Mouse (Mus musculus): ENCODE data around the gene Yju2.
"Not testable (repeated sequence)": the region's sequence is repeated elsewhere in the genome, so short reads cannot be mapped to it uniquely, and the experiment has no call there.

Gene Yju2

DNA sequence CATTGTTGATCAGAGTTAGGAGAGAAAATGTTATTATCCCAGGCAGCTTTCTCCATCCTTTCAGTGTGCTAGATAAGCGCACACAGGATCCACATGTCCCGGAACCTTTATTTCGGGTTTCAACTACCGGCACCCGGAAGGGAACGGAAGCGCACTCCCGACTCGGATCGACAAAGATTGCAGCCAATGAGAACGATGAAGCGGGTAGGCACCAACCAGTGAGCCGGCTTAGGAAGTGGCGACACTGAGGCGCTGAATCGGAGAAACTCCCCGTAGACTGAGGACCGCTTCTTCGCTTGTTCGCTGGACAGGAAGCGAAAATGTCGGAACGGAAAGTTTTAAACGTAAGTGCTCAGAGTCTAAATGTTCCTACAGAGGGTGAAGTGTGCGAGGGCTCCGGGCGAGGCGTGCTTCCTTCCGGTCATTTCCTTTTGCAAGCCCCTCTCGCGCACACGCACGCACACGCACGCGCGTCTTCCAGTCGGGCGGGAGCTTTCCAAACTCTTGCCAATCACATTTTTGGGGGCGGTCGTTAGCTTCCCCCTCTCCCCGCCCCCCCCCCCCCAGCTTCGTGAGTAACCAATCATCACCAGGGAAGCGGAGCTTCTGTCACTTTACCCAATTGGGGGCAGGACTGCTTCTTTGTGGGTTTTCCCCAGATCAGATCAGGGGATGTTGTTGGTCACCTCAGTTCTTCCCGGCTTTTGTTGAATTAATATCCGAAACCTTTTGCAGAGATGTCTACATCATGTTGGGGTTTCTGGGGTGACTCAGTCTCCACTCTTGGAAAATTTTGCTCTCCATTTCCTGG, at the start of gene Yju2:
Gene Yju2, plus strand, starts transcription at position 182 of the 811 bp plus-strand sequence.
- peak; percentile 90 to 96 for DNase-seq (ENCODE audit: low spot score in 2 of 2)

DNA sequence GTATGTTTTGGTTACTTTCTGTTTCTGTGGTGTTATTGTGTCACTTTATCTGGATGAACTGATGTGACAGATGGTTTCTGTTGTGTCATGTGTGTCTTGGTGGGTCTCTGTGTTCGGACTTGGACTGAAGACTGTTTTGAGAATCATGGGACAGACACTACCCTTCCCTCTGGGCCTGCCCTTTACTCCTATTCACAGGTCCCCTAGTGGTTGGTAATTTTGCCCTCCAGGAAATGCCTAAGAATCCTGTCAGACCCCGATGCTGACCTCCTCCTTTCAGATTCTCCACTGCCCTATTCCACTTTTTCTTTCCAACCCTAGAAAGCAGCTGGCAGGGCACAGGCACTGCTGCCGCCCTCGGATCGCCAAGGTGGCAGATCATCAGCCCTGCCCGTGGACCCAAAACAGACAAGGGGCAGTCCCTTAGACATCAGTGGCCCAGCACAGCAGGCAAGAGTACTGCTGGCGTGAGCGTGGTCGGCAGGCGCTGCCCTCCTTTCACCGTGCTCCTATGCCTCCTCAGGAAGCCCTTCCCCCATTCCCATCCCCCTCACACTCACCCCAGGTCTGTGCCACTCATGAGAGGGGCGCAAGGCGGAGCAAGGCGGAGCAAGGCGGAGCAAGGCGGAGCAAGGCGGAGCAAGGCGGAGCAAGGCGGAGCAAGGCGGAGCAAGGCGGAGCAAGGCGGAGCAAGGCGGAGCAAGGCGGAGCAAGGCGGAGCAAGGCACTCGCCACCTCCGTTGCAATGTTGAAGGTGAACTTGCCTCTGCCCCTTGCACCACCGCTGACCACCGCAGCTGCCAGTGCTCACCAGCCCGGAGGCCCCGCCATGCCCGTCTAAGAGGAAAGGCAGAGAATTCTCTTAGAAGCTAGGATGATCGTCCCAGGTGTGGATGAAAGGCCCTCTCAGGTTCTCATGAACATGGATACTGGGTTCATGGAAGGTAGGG, 27.1 kb upstream of the Yju2 start:
- DNase-seq (ENCODE audit: low spot score in 2 of 2) = peak in 1 of 2 experiments; percentile 55

DNA sequence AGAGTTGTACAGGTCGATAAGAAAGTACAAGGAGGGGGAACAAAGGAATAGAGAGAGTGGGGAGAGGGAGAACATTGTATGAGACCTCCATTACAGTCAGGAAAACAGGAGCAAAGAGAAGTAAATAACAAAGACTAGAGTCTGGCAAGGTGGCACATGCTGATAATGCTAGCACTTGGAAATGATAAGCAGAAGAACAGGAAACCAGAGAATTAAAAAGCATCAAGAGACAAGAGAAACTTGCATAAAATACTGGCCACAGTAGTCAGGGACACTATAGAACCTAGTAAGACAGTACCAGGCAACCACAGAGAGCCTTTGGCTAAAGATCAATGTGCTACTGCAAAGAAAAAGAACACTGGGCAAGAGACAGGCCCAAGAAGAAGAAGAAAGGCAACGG, 26.3 kb upstream of the Yju2 start:
- no peak for DNase-seq (ENCODE audit: low spot score in 2 of 2)

DNA sequence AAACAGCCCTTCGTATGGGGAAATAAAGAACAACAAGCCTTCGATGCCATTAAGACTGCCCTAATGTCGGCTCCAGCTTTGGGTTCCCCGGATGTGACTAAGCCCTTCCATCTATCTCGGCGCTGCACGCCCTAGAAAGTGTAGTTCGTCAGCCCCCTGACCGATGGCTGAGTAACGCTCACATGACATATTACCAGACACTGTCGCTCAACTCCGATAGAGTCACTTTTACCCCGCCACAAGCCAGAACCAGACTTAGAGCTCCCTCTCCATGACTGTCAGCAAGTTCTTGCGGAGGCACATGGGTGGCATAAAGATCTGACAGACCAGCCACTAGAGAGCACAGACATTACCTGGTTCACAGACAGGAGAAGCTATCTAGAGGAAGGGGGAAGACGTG, 25.7 kb upstream of the Yju2 start:
- no peak for DNase-seq (ENCODE audit: low spot score in 2 of 2)

DNA sequence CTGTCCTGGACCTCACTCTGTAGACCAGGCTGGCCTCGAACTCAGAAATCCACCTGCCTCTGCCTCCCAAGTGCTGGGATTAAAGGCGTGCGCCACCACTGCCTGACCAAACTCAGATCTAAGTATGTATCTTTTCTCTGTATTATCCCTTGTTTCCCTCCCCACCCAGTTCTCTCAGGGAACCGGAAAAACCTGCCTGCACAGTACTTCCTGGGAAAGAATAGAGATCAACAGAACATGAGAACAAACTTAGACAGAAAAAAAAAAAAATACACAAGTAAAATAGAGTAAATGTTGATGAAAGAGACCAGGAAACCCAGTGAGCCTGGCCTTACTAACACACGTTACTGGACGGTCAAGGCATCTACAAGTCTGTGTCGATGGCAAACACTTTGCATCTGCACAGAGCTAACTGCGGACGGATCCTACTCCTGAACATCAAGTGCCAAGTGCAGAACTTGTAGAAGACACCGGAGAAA, 14.5 kb upstream of the Yju2 start:
- not testable (repeated sequence) for DNase-seq (ENCODE audit: low spot score in 2 of 2)

DNA sequence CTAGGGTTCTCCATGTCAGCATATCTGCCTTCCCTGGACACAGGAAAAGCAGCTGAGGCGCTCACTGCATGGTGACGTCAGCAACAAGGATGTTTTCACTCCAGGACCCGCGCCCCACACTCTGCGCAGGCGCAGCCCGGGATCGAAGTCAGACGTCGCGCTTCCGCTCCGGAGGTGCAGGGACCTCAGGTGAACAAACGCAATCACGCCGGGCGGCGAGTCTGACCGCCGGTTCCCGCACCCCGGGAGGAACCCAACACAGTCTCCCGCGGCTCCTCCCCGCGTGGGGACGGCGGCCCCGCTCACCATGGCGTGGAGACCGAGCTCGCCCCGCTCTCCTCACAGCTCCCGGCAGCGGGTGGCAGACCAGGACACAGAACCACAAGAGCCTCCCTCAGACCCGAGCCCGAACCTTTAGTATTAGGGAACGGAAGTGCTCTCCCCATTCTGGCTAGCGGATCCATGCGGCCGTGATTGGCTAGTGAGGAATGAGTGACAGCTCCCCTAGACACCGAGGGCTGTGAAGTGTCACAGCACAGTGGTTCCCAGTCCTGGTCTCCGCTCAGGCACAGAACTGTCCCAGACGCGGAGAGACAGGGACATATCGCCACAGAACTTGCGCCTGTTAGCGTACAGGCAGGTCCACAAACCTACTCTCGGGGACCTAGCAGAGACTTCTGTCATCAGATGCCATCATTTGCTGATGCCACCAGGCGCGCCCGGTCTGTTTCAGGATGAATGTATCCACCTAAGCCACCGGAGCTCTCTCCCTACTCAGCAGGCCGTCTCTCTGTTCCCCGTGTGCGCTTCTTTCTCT, 13.8 kb upstream of the Yju2 start:
- peak; percentile 87 to 96 for DNase-seq (ENCODE audit: low spot score in 2 of 2)

DNA sequence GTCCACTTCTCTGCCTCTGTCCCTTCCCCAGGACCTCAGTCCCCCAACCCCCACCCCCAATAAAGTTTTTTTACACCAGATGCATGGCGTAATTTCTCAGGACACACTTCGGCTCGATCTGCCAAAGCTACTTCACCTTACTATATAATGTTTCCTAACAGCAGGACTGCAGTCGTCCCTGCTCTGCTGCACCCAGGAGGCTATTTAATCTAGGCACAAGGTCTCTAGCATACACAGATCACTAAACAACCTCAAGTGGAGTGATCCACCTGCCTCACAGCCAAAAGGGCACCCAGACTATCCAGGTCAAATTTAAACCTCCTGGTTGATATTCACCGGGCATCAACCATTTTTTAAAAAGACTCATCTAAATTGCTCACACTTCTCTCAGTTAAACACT, 13.2 kb upstream of the Yju2 start:
- no peak for DNase-seq (ENCODE audit: low spot score in 2 of 2)

DNA sequence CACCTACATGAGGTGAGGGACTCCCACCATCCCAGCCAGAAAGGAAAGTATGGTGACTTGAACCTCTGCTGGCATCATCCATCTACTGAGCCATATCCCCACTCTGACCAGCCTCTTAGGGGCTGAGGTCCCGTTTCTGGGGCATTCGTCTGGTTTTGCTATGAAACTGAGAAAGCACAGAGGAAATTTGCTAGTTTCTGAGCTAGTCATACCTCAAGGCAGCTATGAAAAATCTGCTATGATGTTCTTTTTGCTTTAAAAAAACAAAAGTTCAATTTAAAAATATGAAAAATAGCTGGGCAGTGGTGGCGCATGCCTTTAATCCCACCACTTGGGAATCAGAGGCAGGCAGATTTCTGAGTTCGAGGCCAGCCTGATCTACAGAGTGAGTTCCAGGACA, 10.3 kb upstream of the Yju2 start:
- DNase-seq (ENCODE audit: low spot score in 2 of 2) = no peak

DNA sequence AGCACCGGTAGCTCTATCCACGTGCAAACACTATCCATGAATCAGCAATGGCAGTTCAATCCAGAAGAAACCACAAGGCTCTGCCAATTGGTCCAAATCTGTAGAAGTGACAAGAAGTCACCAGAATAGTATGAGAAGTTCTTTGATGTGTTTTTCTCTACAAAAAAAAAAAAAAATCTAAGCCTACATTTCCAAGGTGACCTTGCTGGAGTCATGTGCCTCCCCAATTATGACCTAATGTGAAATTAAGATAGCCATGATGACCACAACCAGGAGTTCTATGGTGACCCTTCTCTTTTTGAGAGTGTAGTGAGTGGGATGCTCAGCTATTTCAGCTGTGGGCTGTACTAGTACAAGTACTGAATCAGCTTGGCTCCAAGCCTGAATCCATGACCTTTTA, 9.5 kb upstream of the Yju2 start, which contains the start of gene Zfp119b:
Gene Zfp119b, minus strand, starts transcription at position 101 of the 400 bp plus-strand sequence.
- no peak for DNase-seq (ENCODE audit: low spot score in 2 of 2)

DNA sequence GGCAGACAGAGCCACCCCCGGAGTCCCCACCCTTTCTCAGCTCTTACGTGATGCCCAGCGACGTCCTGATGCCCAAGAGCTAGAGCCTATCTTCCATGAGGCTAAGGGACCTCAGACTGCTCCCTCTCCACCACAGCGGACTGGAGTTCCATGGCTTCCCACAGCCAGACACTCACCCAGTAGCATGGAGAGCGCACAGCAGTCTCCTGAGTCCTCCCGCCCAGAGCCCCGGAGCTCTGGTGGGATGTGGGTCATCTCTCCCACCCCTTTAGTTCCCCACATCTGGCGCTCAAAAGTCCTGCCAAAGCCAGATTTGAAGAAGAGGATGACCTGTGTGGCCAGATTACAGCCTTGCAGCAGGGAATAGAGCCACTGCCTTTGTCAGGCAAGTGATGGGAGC, 8.3 kb upstream of the Yju2 start:
- DNase-seq (ENCODE audit: low spot score in 2 of 2) = no peak

DNA sequence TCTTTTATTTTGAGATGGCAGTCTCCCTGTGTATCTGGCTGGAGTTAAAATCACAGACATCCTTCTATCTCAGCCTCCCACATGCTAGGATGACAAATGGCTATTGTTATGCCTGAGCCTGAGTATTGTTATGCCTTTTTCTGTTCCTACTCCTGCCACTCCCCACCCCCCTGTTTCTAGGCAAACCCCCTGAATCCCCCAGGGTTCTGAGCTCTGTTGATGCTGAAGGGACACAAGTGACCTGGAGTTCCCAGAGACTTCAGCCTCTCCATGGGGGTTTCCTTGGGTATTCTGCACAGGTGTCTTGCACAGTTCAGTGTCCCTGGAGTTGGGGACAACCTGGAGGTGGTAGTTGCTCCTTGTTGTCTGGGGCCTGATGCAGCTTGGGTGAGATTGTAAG, 6.9 kb upstream of the Yju2 start:
- no peak for DNase-seq (ENCODE audit: low spot score in 2 of 2)

DNA sequence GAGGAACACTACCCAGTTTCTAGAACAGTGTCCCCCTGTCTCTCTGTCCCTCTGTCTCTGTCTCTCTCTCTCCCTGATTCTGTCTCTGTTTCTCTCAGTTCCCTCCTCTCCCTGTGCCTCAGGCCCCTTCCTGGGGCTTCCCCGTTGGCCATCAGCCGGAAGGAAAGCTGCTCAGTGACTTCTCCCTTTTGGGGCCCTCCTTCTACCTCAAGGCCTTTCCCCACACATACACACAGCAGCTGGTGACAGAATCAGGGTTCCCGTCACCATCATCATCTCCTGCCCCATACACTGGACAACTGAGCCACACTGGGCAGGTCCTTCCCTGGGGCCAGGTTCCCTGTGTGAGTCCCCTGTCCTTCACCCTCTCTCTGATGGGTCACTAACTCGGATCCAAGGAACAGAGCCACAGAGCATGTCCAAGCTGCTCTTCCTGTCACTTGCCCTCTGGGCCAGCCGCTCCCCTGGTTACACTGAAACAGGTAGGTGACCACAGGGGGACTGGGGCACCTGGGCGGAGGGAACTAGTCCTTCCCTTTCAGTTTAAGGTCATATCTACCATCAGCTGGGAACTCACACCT, 6.4 kb upstream of the Yju2 start, which contains the start of gene Ebi3:
Gene Ebi3, plus strand, starts transcription at position 194 of the 581 bp plus-strand sequence.
- no peak for DNase-seq (ENCODE audit: low spot score in 2 of 2)

DNA sequence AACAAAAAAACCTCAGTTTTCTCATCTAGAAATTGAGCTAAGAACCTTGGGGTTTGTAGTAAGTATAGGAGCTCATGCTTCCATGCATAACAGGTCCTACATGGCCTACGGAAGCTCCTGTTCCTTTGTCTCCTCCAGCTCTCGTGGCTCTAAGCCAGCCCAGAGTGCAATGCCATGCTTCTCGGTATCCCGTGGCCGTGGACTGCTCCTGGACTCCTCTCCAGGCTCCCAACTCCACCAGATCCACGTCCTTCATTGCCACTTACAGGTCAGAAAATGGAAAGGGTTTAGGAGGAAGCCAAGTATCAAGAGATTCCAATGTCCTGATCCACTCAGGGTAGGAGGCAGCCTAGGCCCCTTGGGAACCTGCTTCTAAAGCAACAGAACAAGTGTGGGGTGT, 5.1 kb upstream of the Yju2 start:
- no peak for DNase-seq (ENCODE audit: low spot score in 2 of 2)

DNA sequence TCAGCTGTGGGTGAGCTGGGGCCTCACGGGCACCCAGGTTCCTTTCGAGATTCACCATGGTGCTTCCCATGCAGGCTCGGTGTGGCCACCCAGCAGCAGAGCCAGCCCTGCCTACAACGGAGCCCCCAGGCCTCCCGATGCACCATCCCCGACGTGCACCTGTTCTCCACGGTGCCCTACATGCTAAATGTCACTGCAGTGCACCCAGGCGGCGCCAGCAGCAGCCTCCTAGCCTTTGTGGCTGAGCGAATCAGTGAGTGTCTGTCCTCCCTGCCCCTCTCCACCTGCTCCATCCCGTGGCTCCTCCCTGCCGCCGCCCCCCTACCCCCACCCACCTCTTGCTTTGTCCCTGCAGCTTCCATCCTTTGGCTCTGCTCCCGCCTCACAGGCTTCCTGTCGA, 4.7 kb upstream of the Yju2 start:
- DNase-seq (ENCODE audit: low spot score in 2 of 2) = no peak

DNA sequence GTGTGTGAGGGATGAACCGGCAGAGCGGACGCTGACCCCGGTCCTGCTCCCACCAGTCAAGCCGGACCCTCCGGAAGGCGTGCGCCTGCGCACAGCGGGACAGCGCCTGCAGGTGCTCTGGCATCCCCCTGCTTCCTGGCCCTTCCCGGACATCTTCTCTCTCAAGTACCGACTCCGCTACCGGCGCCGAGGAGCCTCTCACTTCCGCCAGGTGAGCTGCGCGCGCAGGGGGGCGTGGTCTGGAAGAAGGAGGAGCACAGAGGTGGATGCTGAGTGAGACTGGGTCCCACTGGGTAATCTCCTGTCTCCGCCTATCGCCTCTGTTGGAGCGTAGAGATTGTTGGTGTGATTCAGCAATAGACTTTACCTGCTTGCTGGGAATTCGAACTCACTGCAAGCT, 2.8 kb upstream of the Yju2 start:
- DNase-seq (ENCODE audit: low spot score in 2 of 2) = peak in 1 of 2 experiments; percentile 80

DNA sequence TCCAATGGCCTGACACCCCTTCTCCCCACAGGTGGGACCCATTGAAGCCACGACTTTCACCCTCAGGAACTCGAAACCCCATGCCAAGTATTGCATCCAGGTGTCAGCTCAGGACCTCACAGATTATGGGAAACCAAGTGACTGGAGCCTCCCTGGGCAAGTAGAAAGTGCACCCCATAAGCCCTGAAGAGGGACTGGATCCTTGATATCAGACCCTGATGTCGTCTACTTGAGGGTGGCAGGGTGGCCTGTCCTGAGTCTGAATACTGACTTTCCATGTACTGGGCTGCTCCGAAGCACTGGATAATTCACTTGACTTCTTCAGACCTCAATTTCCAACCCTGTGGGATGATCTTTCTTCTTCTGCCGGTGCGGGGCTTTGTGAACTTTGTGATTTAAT, 2.3 kb upstream of the Yju2 start:
- DNase-seq (ENCODE audit: low spot score in 2 of 2) = no peak

DNA sequence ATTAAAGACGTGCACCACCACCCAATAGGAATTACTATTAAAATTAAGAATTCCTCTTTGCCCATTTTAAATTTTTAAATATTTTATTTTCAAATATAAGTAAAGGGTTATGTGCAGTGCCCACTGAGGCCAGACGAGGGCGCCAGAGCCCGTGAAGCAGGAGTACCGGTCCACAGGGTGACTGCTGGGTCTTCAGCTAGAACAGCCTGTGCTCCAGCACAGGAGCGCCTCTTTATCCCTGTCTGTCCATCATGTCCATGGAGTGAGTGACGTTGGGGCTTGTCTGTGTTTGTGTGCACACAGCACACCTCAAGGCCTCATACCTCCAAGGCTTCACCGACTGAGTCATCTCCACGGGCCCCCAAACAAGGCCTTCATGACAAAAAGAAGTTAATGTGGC, 1.7 kb upstream of the Yju2 start:
- DNase-seq (ENCODE audit: low spot score in 2 of 2) = peak in 1 of 2 experiments; percentile 71

DNA sequence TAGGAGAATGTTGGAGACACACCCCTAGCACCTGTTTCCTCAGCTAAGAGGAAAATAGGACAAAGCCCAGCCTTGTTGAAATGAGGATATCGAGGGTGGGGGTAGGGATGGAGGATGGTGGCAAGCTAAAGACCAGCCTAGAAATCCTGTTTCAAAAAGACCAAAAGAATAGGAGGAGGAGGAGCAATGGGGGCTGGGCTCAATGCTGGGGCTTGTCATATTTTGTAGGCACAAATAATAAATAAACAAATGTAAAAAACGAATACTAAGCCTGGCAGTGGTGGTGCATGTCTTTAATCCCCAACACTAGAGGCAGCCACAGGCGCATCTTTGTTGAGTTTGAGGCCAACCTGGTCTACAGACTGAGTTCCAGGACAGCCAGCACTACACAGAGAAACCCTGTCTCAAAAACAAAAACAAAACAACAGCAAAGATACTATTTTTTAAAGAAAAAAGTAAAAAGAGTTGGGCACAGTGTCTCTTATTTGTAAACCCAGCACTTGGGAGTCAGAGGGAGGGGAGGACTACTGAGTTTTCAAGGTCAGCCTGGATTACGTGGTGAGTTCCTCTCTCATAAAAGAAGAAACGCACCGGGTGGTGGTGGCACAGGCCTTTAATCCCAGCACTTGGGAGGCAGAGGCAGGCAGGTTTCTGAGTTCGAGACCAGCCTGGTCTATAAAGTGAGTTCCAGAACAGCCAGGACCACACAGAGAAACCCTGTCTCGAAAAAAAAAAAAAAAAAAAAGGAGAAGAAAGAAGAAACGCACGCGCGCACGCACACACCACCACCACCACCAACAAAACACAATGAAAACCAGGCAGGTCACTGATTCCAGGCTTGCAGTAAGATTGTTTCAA, 944 bp upstream of the Yju2 start:
- no peak for DNase-seq (ENCODE audit: low spot score in 2 of 2)

DNA sequence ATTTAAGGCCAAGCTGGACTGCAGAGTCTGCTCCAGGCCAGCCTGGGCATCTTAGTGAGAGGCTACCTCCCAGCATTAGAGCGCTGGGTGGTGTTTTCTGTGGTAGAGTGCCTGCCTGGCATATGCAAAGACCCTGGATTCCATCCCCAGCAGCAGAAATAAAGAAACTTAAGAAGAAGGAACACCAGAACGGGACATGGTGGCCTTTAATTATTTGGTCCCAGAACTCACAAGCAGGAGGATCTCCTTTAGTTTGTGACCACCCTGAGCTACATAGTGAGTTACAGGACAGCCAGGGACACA, 364 bp upstream of the Yju2 start:
- no peak for DNase-seq (ENCODE audit: low spot score in 2 of 2)

DNA sequence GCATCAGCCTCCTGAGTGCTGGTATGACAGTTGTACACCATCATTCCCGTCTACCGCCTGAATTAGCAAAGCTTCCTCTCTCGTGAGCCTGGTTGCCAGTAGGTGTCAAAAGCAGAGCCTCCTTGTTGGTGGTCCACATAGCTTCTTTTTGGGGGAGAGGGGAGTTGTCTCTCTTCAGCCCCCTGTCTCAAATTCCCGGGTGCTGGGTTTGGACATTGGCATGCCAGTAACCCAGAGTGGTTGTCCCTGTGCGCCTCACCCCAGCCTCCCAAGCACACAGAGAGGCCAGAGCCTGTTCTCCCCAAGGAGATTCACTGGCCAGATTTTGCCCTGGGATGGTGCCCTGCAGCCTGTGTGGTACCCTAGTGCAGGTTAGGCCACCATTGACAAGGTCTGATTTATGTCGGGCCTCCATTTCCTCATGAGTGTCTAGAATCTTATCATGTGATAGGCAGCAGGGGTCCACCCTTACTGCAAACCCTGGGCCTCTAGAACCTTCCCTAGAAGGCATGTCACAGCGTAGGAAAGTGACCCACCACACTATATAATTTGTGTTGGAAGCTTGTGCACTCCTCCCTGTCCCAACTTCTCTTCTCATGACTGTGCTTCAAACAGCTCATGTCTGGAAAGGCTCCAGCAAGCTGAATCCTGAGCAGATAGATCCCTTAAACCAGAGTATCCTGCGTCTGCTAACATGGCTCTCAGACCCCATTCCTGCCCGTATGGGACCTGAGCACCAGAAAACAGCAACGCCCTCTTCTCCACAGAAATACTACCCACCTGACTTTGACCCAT, 1.2 kb downstream of the Yju2 start:
- DNase-seq (ENCODE audit: low spot score in 2 of 2) = no peak
